Mouse (Mus musculus): Measurements from ENCODE around the gene Fbxo10.
A peak's percentile ranks its signal among the peaks of the same experiment; 100 is the strongest.
"Not testable (repeated sequence)": the region's sequence is repeated elsewhere in the genome, so short reads cannot be mapped to it uniquely, and the experiment has no call there.

The Fbxo10 gene

DNA sequence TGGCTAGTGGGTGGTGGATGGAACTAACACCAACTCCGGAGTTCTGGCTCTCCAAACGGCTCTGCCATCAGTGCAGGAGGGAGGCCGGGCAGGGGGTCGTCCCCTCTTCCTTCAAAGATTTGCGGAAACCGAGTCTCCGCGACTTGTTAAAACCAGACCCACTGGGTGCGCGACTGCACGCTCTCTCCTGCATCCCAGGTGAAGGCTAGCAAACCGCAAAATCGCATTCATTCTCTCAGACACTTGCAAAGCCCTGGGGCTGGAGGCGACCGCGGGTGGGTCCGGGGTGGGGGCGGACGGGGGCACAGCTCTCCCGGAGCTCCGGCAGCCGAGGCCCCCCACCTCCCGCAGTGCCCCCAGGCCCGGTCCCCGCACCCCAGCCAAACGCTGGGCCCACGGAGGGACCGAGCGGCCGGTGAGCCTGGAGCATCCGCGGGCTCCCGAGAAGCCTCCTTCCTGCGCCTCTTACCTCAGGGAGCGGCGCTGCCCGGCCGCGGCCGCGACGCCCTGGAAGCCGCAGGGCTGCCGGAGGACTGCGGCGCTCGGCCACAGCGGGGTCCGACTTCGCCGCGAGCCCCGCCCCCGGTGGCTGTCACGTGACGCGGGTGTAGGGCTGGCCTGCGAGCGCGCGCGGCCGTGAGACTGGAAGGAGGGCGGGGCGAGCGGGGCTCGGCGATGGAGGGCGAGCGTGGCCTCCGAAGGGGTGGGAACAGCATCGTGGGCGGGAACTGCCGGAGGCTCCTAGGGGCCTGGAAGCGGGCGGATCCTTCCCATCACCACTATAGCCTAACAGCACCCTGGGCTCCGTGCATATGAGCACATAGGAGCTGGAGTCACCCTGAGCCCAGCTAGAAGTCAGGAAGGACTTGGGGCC, at the start of gene Fbxo10:
TSS of gene Fbxo10 (minus strand) at position 584 of the 874 bp plus-strand sequence.
- DNase-seq: peak; percentile 95

DNA sequence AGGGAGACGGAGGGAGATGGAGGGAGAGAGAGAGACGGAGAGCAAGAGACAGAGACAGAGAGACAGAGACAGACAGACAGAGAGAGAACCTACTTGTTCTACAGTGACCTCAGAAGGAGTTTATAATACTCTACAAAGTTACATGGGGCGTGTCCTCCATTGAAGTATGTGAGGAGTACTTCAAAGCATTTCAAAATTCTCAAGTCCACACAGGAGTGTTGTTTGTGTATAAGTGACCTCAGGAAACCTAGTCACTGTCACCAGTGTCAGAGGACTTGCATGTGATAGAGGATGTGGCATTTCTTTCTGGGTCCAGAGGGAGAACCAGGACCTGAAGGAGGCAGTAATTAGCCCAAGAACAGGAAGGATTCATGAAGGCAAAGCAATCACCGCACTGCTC, 46.6 kb upstream of the Fbxo10 start:
- no peak for DNase-seq

- no peak for DNase-seq
Observed at GRCm38 (mm10) chr4:45121311-45121710, 36.9 kb upstream of the Fbxo10 start.

- DNase-seq: peak; percentile 3 to 6
Observed at GRCm38 (mm10) chr4:45108456-45109110, 24.2 kb upstream of the Fbxo10 start.

DNA sequence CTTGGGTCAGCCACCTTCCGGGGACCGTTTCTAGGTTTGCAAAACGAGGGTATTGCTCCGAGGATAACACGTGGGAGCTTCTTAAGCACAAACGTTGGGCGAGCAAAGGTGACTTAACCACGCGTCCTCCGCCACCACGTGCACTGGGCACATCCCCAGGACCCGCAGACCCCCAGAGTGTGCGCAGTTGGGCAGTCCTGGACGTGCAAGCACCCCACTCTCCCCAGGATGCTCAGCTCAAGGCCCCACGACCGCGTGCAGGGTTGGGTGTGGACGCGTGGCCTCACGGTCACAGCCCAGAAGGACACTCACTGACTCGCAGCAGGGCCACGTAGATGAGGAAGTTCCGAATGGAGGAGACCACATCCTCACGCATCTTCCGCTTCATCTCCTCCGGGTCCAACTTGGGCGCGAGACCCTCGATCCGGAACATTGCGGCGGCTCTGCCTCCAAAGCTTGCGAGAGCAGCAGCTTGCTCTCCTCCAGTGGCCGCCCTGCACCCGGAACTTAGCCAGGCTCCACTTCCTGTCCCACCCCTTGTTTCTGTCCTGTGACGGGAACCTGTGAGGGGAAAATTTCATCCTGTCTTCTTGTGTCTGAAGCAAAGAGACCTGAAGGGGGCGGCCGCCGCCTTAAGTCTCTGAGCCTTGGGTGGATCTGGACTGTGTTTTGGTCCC, 23.3 kb upstream of the Fbxo10 start, which contains the start of gene Tomm5:
TSS of gene Tomm5 (minus strand) at position 514 of the 677 bp plus-strand sequence.
- DNase-seq: peak; percentile 92 to 93

- DNase-seq: no peak
Observed at GRCm38 (mm10) chr4:45107066-45107465, 22.7 kb upstream of the Fbxo10 start.

- no peak for DNase-seq
Observed at GRCm38 (mm10) chr4:45106409-45106808, 22.0 kb upstream of the Fbxo10 start.

DNA sequence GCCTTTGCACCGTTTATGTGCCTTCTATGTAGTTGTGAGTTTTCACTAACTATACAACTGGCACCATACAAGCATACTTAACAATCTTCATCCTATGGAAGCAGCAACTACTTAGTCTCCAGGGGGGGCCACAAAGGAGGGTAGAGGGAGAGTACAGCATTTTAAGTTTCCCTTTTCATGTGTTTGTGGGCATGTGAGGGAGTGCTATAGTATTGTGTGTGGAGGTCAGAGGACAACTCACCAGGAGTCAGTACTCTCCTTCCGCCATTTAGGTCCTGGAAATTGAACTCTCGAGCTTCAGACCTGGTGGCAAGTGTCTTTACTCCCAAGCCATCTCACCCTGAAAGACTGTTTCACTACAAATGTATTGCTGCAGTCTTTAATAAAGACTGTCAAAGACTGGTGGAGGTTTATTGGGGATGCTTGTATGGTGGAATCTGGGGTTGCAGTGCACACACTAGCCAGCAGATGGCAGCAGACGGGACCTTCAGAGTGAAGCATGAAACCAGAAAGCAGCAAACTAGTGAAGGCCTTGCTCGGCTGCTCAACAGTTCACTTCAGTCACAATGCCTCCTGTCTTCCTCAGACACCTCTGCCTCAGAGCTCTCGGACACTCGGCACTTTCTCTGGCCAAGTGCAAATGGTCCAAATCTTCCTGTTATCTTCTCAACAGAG, 12.9 kb upstream of the Fbxo10 start:
- DNase-seq: peak; percentile 64 to 74

DNA sequence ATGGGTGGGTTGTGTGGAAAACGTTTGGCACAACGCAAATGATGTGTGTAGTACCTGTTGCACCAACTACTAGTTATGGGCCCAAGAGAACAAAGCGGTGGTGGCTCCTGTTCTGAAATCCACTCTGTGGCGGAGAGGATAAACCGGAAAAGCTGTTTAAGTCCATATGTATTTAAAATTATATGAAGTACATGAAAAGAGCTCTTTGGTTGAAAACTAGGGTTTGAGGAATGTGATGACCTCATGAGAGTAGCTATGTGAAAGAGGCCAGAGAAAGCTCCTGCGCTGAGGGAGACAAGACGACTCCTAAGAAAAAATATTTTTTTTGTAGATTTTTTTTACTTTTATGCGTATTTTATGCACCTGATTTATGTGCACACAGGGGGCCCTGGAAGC, 489 bp upstream of the Fbxo10 start:
- DNase-seq: no peak

DNA sequence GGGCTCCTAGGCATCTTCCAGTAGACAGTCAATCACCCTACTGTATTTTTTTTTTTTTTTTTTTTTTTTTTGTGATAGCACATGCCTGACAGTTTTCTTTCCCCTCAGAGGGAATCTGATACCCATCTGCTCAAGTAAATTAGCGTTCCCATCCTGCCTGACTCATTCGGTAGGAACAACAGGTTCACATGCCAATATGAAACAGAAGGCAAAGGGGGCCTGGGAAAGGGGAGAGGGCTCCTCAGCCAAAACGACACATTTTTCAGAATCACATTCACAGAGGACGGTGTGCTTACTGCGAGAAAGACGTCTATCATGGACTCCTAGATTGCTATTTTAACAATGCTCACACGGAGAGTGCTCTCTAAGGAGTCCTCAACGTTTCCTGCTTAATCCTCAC, 917 bp downstream of the Fbxo10 start:
- peak in 1 of 2 experiments; percentile 16 for DNase-seq

GRCm38 (mm10) chr4:45082951-45083350, 1.5 kb downstream of the Fbxo10 start:
- DNase-seq: no peak

DNA sequence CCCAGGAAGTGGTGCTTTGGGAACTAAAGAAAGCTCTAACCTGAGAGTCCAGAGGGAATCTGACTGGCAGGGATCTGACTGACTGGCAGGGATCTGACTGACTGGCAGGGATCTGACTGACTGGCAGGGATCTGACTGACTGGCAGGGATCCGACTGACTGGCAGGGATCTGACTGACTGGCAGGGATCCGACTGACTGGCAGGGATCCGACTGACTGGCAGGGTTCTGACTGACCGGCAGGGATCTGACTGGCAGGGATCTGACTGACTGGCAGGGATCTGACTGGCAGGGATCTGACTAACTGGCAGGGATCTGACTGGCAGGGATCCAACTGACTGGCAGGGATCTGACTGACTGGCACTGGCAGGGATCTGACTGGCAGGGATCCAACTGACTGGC, 3.4 kb downstream of the Fbxo10 start:
- DNase-seq: peak; percentile 54 to 59

DNA sequence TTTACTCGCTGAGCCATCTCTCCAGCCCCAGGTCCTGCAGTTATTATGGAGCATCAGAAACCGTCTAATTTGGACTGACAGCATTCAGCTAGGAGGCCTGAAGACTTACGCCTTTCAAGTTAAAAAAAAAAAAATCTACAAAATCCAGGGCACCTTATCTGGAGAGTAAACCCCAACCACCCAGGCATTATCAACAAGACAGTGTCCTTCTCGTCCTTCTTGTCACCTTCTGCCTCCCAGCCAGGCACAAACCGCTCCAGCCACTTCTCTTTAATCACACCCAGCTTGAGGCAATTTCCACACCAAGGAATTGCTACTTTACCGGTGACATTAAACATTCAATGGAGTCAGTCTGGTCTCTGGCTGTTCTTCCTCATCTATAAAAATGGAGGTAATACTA, 10.9 kb downstream of the Fbxo10 start:
- DNase-seq: no peak

- no peak for DNase-seq
Observed at GRCm38 (mm10) chr4:45072261-45072973, 12.0 kb downstream of the Fbxo10 start.

GRCm38 (mm10) chr4:45067742-45068141, 16.7 kb downstream of the Fbxo10 start:
- DNase-seq: no peak

DNA sequence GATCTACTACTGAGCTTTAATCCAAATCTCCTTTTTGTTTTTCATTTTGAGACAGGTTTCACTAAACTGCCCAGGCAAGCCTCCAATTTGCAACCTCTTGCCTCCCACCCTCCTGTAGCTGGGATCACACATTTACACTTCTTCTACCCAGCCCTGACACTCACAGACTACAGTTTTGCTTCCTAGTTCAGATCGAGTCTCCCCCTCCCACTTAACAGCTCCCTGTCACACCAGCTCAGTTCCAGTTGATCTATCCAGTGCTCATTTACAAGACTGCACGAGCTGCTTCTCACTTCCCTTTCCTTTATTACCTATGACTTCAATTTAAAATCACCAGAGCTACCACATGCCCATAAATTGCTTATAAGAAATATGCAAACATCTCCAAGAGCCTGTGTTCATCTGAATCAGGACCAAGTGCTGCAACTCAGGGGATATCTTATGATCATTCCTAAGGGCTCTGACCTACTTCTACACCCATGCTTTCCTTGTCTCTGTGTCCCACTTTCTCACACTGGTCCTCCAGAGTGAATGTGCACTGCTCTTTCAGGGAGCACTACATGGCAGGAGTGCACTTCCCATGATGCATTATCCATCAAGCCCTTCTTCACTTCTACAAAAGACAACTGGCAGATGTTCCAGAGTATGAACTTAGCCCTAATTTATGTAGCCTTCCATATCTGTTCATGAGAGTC, 18.2 kb downstream of the Fbxo10 start:
- no peak for DNase-seq

GRCm38 (mm10) chr4:45064577-45064976, 19.8 kb downstream of the Fbxo10 start:
- no peak for DNase-seq

- DNase-seq: not testable (repeated sequence)
Observed at GRCm38 (mm10) chr4:45063836-45064235, 20.6 kb downstream of the Fbxo10 start.

DNA sequence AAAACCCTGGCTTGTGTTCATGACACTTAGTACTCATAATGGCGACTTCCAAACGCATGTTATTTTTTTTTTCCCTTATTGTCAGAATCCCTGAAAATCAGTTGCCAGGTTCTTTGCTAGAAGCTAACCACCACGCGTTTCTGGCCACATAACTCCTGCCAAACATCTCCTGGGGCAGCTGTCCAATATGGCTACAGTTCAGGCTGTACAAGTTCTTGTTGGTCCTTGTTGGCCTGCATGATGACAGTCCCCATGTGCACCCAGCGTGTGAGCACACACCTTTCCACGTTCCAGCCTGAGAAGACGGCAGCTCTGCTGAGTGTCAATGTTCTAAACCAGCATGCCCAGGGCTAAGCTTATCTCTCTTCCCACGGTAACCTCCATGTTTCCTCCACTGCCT, 29.0 kb downstream of the Fbxo10 start:
- peak; percentile 39 to 40 for DNase-seq

DNA sequence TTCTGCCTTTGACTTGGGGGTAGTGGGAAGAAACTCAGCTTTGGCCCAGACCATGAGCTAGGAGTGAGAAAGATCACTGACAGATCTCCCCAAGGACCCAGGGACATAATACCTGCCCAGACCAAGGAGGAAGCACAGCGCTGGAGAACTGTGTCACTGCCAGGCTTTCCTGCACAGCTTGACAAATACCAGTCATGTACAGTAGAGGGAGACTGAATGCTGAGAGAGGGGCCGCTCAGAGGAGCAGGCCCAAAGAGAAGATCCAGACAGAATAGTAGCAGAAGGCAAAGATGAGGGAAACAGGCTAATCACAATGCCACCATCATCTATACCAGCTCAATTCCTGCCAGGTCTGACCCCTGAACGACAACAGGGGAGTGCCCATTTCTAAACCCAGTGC, 29.5 kb downstream of the Fbxo10 start:
- peak; percentile 14 to 21 for DNase-seq

DNA sequence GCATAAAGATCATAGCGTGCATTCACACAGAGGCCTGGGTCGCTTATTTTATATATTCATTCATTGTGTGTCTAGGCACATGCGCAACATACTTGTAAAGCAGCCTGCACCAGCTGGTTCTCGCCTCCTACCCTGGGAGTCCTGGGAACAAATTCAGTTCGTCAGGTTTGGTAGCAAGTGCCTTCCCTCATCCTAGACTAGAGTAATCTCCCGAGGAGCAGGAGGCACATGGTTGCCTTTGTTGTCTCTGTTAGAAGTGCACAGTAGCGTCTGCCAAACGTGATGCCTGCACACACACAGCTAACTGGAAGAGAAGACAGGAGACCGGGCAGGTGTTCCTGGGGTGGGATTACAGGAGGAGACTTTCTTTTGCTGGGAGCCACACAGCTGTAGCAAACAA, 36.4 kb downstream of the Fbxo10 start:
- no peak for DNase-seq

Data from cerebellum, adult 18-20 months (tissue).